Mouse (Mus musculus) liver, postnatal 0 days (tissue): ENCODE measurements around the gene Cog3.

Experiments
- CTCF ChIP-seq: sonication (generic); IDR thresholded peaks from 2 replicates; pipeline ENCODE4 v1.5.1; 2016; ENCODE audit warnings: antibody characterized with exemption, low read depth
- EP300 ChIP-seq: IDR thresholded peaks from 2 replicates; pipeline ENCODE4 v1.6.1; 2016; ENCODE audit warnings: antibody characterized with exemption, low read depth, mild to moderate bottlenecking

DNA sequence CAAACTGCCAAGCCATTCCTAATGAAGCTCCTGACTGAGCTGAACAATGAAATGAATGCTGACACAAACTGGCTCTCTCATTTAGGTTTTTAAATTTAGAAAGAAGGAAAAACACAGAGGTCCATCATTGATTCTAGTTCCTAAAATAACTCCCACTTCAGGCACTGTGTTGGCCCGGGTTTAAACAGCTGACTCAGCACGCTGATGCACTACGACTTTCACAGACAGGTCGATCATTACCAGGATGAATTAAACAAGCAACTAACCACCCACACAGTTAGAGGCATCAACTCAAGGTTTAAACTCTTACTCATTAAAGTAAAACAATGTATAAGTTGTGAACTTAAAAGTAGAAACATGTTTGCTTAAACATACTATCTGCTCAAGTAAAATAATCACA, 47.7 kb downstream of the Cog3 start:
- TF ChIP-seq CTCF (no peak), EP300 (no peak)
